Mouse (Mus musculus): Measurements from ENCODE around the gene Kiss1r. TPM values are rescaled to one million over a fixed set of nuclear protein-coding genes. Genes with fewer than 3 reads are reported as not detected.

Kiss1r gene
- polyA plus RNA-seq, 1 experiment: 0.71 TPM

DNA sequence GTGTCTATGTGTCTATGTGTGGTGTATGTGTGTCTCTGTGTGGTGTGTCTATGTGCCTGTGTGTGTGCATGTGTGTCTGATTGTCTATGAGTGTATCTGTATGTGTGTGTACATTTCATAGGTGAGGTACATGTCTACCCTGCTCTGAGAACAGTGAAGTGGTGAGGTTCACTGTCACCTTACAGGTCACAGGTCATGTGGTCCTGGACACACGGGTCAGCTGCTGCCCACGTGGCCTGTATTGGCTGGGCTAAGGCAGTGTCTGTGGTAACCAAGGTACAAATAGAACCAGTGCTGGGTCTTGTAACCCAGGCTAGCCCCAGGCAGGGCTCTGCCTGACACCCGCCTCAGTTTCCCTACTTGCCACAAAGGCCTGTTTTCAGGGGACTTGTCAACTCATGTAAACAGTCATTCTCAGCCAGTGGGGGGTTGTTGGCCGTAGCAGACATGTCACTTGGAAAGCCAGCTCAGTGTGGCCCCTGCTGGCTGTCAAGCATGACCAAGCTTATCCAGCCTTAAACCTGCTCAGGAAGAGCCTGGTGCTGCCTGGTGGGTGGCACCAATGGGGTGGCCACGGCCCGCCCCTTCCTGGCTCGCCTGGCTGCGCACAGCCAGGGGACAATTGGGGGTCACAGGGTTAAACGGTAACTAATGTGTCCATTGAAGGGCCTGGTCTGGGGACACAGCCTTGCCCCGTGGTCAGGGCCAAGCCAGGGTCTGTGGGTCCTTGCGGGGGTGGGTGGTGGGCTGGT is 21.2 kb downstream of the Kiss1r start:
- Histone ChIP-seq H3K4me3 (ENCODE audit: insufficient read depth, low read length) (no peak overlapping the region), H3K27ac (ENCODE audit: insufficient read depth, low read depth, low read length) (no peak overlapping the region), H3K4me1 (ENCODE audit: control insufficient read depth, insufficient read depth, low read length) (peaks cover 78% of the 10 kb centered on the region)
- TF ChIP-seq POLR2A (IDR thresholded peaks at IDR 0.05; ENCODE audit: borderline replicate concordance, low read depth, low read length) (no peak), CTCF (IDR thresholded peaks at IDR 0.05; ENCODE audit: low read depth, low read length) (no peak)

DNA sequence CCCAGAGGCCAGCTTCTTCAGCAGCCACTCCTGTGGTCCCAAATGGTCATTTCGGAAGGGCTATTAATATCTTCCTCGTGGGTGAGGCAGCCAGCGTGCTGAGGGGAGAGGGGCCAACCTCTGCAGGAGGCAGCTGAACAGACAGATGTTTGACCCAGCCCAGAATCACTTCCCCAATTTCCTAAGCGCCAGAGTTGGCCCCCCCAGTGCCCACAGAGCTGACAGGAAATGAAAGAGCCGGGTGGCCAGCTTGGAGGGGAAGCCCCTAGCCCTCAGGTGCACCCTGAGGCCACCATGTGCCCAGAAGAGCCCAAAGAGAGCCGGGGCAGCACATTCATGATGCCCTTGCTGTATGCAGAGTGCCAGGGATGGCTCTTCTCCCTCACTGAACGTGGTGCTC is 24.0 kb downstream of the Kiss1r start:
- Histone ChIP-seq H3K4me3 (ENCODE audit: insufficient read depth, low read length) (peak overlapping the region; percentile 29; the same call in 1 of the 2 replicates), H3K4me1 (ENCODE audit: control insufficient read depth, insufficient read depth, low read length) (peaks cover 57% of the 10 kb centered on the region), H3K27ac (ENCODE audit: insufficient read depth, low read depth, low read length) (peak overlapping the region; percentile 82)
- TF ChIP-seq CTCF (IDR thresholded peaks at IDR 0.05; ENCODE audit: low read depth, low read length) (no peak), POLR2A (IDR thresholded peaks at IDR 0.05; ENCODE audit: borderline replicate concordance, low read depth, low read length) (no peak)

DNA sequence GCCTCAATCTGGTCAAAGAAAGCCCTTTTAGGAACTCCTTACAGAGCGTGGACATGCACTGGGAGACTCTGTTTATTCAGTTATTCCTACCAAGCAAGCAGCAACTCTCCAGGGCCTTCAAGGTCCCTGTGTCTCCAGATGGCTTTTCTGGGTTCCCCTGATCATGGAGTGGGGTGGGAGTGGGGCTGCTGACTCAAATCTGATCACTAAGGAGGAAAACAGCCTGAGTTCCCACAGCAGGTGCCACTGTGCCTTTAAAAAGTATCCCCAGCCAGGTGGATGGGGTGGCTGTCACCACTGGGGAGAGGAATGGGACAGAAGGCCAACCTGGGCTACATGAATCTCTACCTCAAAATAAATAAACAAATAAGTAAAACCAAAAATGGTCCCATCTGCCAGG is 26.2 kb downstream of the Kiss1r start:
- no peak for TF ChIP-seq CTCF (IDR thresholded peaks at IDR 0.05; ENCODE audit: low read depth, low read length)
- Histone ChIP-seq H3K27ac (ENCODE audit: insufficient read depth, low read depth, low read length) (no peak overlapping the region), H3K4me3 (ENCODE audit: insufficient read depth, low read length) (no peak overlapping the region), H3K4me1 (ENCODE audit: control insufficient read depth, insufficient read depth, low read length) (peaks cover 46% of the 10 kb centered on the region)

DNA sequence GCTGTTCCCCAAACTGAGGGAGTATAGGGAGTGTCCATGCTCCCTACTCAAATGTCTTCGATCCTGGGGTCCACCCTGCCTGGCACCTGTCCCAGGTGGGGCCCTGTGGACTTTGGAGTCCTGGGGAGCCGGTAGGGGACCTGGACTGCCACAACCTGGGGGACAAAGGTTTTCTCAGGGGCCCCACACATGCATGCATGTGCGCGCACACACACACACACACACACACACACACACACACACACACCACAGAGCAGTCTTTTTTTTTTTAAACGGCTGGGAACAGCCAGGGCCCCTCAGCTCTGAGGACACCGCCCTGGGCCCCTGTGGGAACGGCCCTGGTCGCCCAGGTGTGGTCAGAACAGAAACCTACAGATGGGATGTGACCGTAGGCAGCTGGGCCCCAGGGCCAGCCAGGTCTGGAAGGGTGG is 26.7 kb downstream of the Kiss1r start:
- peaks cover 41% of the 10 kb centered on the region for H3K4me1 ChIP-seq (ENCODE audit: control insufficient read depth, insufficient read depth, low read length)
- TF ChIP-seq POLR2A (IDR thresholded peaks at IDR 0.05; ENCODE audit: borderline replicate concordance, low read depth, low read length) (no peak), CTCF (IDR thresholded peaks at IDR 0.05; ENCODE audit: low read depth, low read length) (no peak)
- H3K4me3 ChIP-seq (ENCODE audit: insufficient read depth, low read length): no peak overlapping the region
- H3K27ac ChIP-seq (ENCODE audit: insufficient read depth, low read depth, low read length): no peak overlapping the region

DNA sequence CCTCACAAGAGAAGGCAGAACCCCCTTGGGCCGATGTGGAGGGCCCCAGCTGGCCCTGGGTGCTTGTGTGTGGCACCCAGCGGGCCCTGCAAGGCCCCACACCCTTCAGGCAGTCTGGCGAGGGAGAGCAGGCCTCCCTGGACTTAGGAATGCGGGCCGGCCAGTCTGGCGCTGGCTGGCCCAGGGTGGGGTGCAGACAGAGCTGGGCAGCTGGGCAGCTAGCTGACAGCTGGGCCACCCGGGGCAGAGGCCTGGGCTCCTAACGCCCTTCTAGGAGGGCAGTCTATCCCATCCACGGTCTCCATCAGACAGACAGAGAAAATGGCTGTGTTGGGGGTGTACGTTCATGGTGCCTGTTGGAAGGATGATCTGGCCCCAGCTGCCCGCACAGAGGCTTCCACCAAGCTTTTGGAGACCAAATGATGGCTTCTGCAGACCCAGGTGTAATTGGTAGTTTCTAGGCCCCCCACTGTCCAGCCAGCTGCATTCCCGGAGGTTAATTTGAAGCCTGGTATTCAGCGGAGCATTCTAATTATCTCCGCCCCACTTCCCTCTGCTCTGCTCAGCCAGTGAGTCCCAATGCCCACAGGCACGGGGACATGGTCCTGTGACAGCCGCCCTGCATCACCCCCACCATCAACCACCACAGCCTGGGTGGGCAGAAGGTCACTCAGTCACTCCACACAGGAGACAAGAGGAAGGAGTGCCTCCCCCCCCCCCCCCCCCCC is 28.9 kb downstream of the Kiss1r start:
- Histone ChIP-seq H3K4me3 (ENCODE audit: insufficient read depth, low read length) (no peak overlapping the region), H3K27ac (ENCODE audit: insufficient read depth, low read depth, low read length) (no peak overlapping the region), H3K4me1 (ENCODE audit: control insufficient read depth, insufficient read depth, low read length) (peaks cover 23% of the 10 kb centered on the region)
- TF ChIP-seq CTCF (IDR thresholded peaks at IDR 0.05; ENCODE audit: low read depth, low read length): no peak

- no peak for TF ChIP-seq POLR2A (IDR thresholded peaks at IDR 0.05; ENCODE audit: borderline replicate concordance, low read depth, low read length)
- TF ChIP-seq CTCF (IDR thresholded peaks at IDR 0.05; ENCODE audit: low read depth, low read length): no peak
- no peak overlapping the region for H3K27ac ChIP-seq (ENCODE audit: insufficient read depth, low read depth, low read length)
These were observed 30.1 kb downstream of the Kiss1r start for GRCm38 (mm10) chr10:79946752-79947322.

DNA sequence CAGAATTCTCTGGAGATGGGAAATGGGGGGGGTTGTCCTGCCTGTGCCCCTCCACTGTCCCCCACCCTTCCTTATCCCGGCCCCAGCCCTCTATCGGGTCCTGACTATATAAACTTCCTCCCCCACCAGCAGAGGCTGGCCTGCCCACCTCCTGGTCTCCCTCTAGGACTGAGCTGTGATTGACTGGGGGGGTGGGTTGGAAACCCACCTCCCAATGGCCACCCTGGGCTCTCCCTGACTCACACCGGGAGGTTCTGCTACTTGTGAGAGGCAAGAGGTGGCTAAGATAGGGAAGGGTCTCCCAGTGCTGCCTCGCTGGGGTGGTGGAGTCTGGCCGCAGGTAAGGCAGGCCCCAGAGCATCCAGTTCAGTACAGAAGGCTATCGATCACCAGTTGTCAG is 30.7 kb downstream of the Kiss1r start:
- Histone ChIP-seq H3K4me3 (ENCODE audit: insufficient read depth, low read length) (no peak overlapping the region), H3K4me1 (ENCODE audit: control insufficient read depth, insufficient read depth, low read length) (peaks cover 10% of the 10 kb centered on the region), H3K27ac (ENCODE audit: insufficient read depth, low read depth, low read length) (no peak overlapping the region)
- TF ChIP-seq CTCF (IDR thresholded peaks at IDR 0.05; ENCODE audit: low read depth, low read length) (no peak), POLR2A (IDR thresholded peaks at IDR 0.05; ENCODE audit: borderline replicate concordance, low read depth, low read length) (no peak)

More at GRCm38 (mm10) chr10:79946752-79947322, 30.1 kb downstream of the Kiss1r start:
- H3K4me1 ChIP-seq (ENCODE audit: control insufficient read depth, insufficient read depth, low read length): peaks cover 13% of the 10 kb centered on the region
- no peak overlapping the region for H3K4me3 ChIP-seq (ENCODE audit: insufficient read depth, low read length)

GRCm38 (mm10) chr10:79949873-79950272 is 33.1 kb downstream of the Kiss1r start:
- TF ChIP-seq CTCF (IDR thresholded peaks at IDR 0.05; ENCODE audit: low read depth, low read length): no peak
- H3K4me1 ChIP-seq (ENCODE audit: control insufficient read depth, insufficient read depth, low read length): peaks cover 10% of the 10 kb centered on the region
- no peak overlapping the region for H3K4me3 ChIP-seq (ENCODE audit: insufficient read depth, low read length)
- no peak overlapping the region for H3K27ac ChIP-seq (ENCODE audit: insufficient read depth, low read depth, low read length)

DNA sequence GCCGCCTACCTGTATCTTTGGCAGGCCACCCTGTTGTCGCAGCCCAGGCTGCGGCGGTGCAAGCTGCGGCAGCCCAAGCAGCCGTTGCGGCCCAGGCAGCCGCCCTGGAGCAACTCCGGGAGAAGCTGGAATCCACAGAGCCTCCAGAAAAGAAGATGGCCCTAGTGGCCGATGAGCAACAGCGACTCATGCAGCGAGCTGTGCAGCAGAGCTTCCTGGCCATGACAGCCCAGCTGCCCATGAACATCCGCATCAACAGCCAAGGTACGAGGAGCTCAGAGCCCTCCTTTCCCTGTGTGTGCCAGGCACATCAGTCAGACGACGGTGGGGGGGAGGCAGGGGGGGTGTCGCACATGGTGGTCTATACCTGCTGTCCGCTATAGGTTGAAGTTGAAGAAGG is 33.9 kb downstream of the Kiss1r start:
- H3K27ac ChIP-seq (ENCODE audit: insufficient read depth, low read depth, low read length): no peak overlapping the region
- H3K4me1 ChIP-seq (ENCODE audit: control insufficient read depth, insufficient read depth, low read length): peaks cover 6% of the 10 kb centered on the region; the same call in 1 of the 2 replicates
- no peak overlapping the region for H3K4me3 ChIP-seq (ENCODE audit: insufficient read depth, low read length)
- TF ChIP-seq POLR2A (IDR thresholded peaks at IDR 0.05; ENCODE audit: borderline replicate concordance, low read depth, low read length): no peak
- no peak for TF ChIP-seq CTCF (IDR thresholded peaks at IDR 0.05; ENCODE audit: low read depth, low read length)

DNA sequence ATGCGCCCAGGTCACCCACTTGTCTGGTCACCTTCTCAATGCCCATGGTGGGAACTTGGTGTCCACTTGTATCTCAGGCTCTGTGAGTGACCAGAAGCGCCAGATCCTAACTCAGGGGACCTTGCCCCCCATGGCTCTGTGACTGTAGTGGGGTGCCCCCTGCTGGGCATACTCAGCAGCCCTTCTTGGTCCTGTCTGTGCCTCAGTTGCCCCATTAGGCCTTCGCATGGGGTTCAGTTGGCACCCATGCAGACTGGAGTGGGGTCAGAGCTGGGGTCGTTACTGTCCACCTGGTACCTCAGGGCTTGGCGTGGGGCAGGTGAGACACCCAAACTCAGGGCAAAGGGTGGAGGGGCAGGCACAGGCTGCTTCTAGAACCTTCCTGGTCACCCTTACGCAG is 37.2 kb downstream of the Kiss1r start:
- no peaks in the 10 kb centered on the region for H3K4me1 ChIP-seq (ENCODE audit: control insufficient read depth, insufficient read depth, low read length)
- TF ChIP-seq CTCF (IDR thresholded peaks at IDR 0.05; ENCODE audit: low read depth, low read length) (peak; percentile 57), POLR2A (IDR thresholded peaks at IDR 0.05; ENCODE audit: borderline replicate concordance, low read depth, low read length) (no peak)
- no peak overlapping the region for H3K27ac ChIP-seq (ENCODE audit: insufficient read depth, low read depth, low read length)
- H3K4me3 ChIP-seq (ENCODE audit: insufficient read depth, low read length): no peak overlapping the region

Measured in bone marrow macrophage, adult 2 months (primary cell).